Comparison of ENCODE assay signal across 10 mouse cellular contexts in the genomic region with DNA sequence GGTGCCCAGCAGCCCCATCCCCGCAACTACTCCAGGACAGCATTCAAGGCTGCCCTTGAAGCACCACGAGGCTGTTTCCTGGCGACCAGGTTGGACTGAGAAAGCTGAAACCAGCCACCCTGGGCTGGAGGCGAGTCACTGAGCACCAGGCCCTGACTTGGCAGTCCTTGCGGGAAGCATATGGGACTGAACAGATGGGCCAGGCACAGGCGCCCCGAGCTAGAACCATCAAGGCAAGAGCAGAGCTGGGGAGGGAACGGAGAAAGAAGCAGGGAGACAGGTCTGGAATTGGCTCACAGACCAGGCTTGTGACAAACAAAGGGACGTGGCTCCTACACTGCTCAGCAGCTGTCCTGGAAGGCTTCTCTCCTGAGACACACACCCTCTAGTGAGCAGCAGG.
DNase-seq lines count a peak whose midpoint lies in the region; ATAC-seq lines count a peak whose summit lies in the region.
"Had no signal": no experiment of that assay in that cellular context is flagged by ENCODE, and none has a peak within 500 bp of the region (broad histone marks: within the 10 kb centered on the region; RNA-seq: fewer than 3 reads in every experiment).

No protein-coding gene starts in this region.

- H3K4me2 ChIP-seq in embryonic facial prominence, embryonic 14.5 days (ENCODE audit: low read depth, low read length): no peak overlapping the region

- 79% methylated on average over 9 of the region's 9 CpGs for WGBS in embryonic facial prominence, embryonic 14.5 days

- H3K9ac ChIP-seq in embryonic facial prominence, embryonic 14.5 days (ENCODE audit: low read depth, low read length): no peak overlapping the region

- no peaks in the 10 kb centered on the region for H3K36me3 ChIP-seq in embryonic facial prominence, embryonic 14.5 days (ENCODE audit: control insufficient read depth, insufficient read depth, low read length)

- H3K4me1 ChIP-seq in embryonic facial prominence, embryonic 14.5 days (ENCODE audit: control insufficient read depth, insufficient read depth, low read length): no peaks in the 10 kb centered on the region

- no peaks in the 10 kb centered on the region for H3K9me3 ChIP-seq in embryonic facial prominence, embryonic 14.5 days (ENCODE audit: control insufficient read depth, low read length)

- 0 out of 2 replicates have a peak, but pooled peaks have one; percentile 33 for ATAC-seq in embryonic facial prominence, embryonic 14.5 days (ENCODE audit: low read depth)

- no peak overlapping the region for H3K4me3 ChIP-seq in embryonic facial prominence, embryonic 14.5 days (ENCODE audit: low read depth, low read length)

- peak; percentile 9 to 45 for DNase-seq in adrenal gland, adult (ENCODE audit: inconsistent age in 2 of 2, low spot score in 1 of 2)
- DNase-seq in adrenal gland, adult 8-10 months: no peak
- peak; percentile 8 for DNase-seq in adrenal gland, postnatal 25 days
- no peak for DNase-seq in embryonic facial prominence, embryonic 14.5 days (ENCODE audit: low spot score)
- peak; percentile 63 to 72 for DNase-seq in layer of hippocampus, postnatal 10 days (ENCODE audit: low spot score in 2 of 2)
- DNase-seq in kidney, adult 8-10 months: no peak
- no peak for DNase-seq in c-Kit-positive CD71-positive TER-119-positive erythroid progenitor cells, embryonic 14.5 days (ENCODE audit: low spot score)
- no peak for DNase-seq in ovary, postnatal 10 days (ENCODE audit: low spot score)
- DNase-seq: heart, postnatal 10 days; lung, postnatal 14 days had no signal

- H3K27me3 ChIP-seq in embryonic facial prominence, embryonic 14.5 days (replicated peaks; ENCODE audit: control insufficient read depth, insufficient read depth, low read length): no peaks in the 10 kb centered on the region

- no peak overlapping the region for H3K27ac ChIP-seq in embryonic facial prominence, embryonic 14.5 days (replicated peaks; ENCODE audit: low read depth, low read length)

Comparison
In these comparisons a context has a peak if more than half of its experiments do, and no peak if none do; other contexts are left out.
1. DNase-seq: peak in adrenal gland, adult (2 of 2), adrenal gland, postnatal 25 days (single experiment) and layer of hippocampus, postnatal 10 days (2 of 2); none in adrenal gland, adult 8-10 months (single experiment), embryonic facial prominence, embryonic 14.5 days (single experiment), kidney, adult 8-10 months (0 of 2), c-Kit-positive CD71-positive TER-119-positive erythroid progenitor cells, embryonic 14.5 days (single experiment) and ovary, postnatal 10 days (single experiment).